Mouse (Mus musculus) stomach, embryonic 16.5 days (tissue): ENCODE results near the gene Zzef1. TPM values are rescaled to one million over a fixed set of nuclear protein-coding genes. Genes with fewer than 3 reads are reported as not detected.

Source experiments
- ATAC-seq: fragments of 200-750 bp; cut with Nextera tagmentation; 2 replicates; pipeline ENCODE4 v1.8.0; 2017; ENCODE audit warnings: moderate number of reproducible peaks, moderate TSS enrichment; ENCODE audit not compliant: insufficient read depth, low FRiP score
- H3K27ac ChIP-seq: fragments of 300-500 bp; sonication (generic); 2 replicates; pipeline ENCODE4 v1.5.1; 2014; ENCODE audit warnings: low read length
- H3K27me3 ChIP-seq: fragments of 300-500 bp; sonication (generic); 2 replicates; pipeline ENCODE4 v1.6.1; 2014; ENCODE audit warnings: low read length, control low read depth, mixed read lengths; ENCODE audit not compliant: control insufficient read depth, insufficient read depth
- H3K36me3 ChIP-seq: fragments of 300-500 bp; sonication (generic); 2 replicates; pipeline ENCODE4 v1.6.1; 2014; ENCODE audit warnings: low read length; ENCODE audit not compliant: control insufficient read depth, insufficient read depth
- H3K4me1 ChIP-seq: fragments of 300-500 bp; sonication (generic); 2 replicates; pipeline ENCODE4 v1.6.1; 2014; ENCODE audit warnings: low read length, control low read depth, mixed read lengths; ENCODE audit not compliant: control insufficient read depth, insufficient read depth
- H3K4me2 ChIP-seq: fragments of 300-500 bp; sonication (generic); 2 replicates; pipeline ENCODE4 v1.6.1; 2014; ENCODE audit warnings: low read depth, low read length, mixed read lengths
- H3K4me3 ChIP-seq: fragments of 300-500 bp; sonication (generic); replicated peaks from 2 replicates; pipeline ENCODE4 v1.5.1; 2014; ENCODE audit warnings: mild to moderate bottlenecking, low read length
- H3K9ac ChIP-seq: fragments of 300-500 bp; sonication (generic); 2 replicates; pipeline ENCODE4 v1.6.1; 2014; ENCODE audit warnings: low read length
- H3K9me3 ChIP-seq: fragments of 300-500 bp; sonication (generic); replicated peaks from 2 replicates; pipeline ENCODE4 v1.6.1; 2016; ENCODE audit warnings: low read length, control low read depth; ENCODE audit not compliant: control insufficient read depth
- WGBS: fragments of 180-500 bp; shearing (Covaris S2); extraction: QIAGEN DNeasy Blood & Tissue Kit; methylation state at CpG from one replicate; pipeline ENCODE4 v1.1.7; 2014; 5-methylcytosine and 5-hydroxymethylcytosine counted together
- polyA plus RNA-seq: library from polyadenylated mRNA; unstranded; fragments of >200 nt; fragmentation: Nextera tagmentation; extraction: Ambion mirVana; gene quantifications from 2 replicates; pipeline ENCODE4 v1.2.1, GENCODE M21; 2015

Gene Zzef1
- polyA plus RNA-seq, 1 experiment from 2014 or later: 9.5 TPM

DNA sequence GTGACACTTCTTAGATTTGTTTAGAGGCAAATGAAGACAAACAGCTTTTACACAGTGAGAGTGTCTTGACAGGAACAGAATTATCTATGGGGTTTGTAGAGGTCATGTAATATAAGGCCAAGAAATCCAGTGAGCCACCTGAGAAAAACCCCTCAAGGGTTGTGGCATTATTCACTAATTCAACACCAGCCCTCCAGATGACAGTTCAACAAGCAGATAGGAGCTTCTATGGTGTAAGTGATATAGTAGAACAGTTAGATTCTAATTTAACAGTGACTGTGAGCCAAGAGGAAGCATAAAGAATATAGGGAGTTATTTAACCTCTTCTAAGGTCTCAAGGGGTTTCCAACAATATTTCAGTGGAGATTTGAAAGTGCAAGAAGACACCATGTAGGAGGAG is 2.1 kb downstream of the Zzef1 start:
- Histone ChIP-seq H3K27me3 (no peaks in the 10 kb centered on the region), H3K4me3 (no peak overlapping the region), H3K4me2 (no peak overlapping the region), H3K36me3 (no peaks in the 10 kb centered on the region), H3K9me3 (no peaks in the 10 kb centered on the region), H3K4me1 (no peaks in the 10 kb centered on the region), H3K27ac (no peak overlapping the region), H3K9ac (no peak overlapping the region)
- ATAC-seq: no peak

DNA sequence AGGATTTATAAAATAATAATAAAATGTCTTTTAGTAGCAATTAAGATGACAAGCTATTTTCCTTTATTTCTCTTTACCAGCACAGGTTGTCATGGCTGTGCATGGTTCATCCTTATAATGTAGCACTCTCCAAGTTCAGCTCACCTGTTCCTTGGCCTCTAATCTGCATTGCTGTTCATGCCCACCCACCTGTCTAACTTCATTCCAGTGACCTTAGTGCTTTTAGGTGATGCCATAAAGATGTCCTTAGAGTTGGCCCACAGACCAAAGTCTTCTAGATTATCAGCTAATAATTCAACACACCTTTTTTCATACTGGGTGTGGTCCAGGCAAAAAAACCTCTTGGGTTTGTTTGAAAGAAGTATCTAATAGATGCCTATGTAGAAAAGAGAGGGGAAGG is 5.2 kb downstream of the Zzef1 start:
- Histone ChIP-seq H3K4me2 (no peak overlapping the region), H3K27me3 (no peaks in the 10 kb centered on the region), H3K4me1 (no peaks in the 10 kb centered on the region), H3K9me3 (no peaks in the 10 kb centered on the region), H3K9ac (no peak overlapping the region), H3K4me3 (no peak overlapping the region), H3K27ac (no peak overlapping the region), H3K36me3 (no peaks in the 10 kb centered on the region)
- ATAC-seq: no peak

DNA sequence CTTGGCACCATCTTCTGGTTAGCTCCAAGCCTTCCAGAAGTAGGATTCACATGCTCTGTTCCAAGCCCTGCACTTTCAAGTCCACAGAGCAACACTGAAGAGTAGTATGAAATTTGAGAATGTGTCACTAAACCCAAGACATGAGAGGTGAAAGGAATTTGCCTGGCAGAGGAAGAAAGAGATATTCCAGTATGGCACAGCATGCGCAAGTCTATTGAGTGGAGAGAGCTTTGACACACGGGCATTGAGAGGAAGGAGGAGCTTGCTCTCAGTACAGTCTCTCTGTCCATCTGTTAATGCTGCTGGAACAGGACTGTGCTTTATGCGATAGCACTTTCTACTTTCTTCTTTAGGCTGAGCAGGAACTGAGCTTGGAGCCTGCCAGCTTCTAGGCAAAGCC is 7.0 kb downstream of the Zzef1 start:
- no peaks in the 10 kb centered on the region for H3K27me3 ChIP-seq
- H3K27ac ChIP-seq: no peak overlapping the region
- ATAC-seq: no peak
- WGBS: 79% methylated on average over 3 of the region's 3 CpGs
- H3K36me3 ChIP-seq: no peaks in the 10 kb centered on the region
- no peaks in the 10 kb centered on the region for H3K9me3 ChIP-seq
- H3K9ac ChIP-seq: no peak overlapping the region
- no peak overlapping the region for H3K4me2 ChIP-seq
- no peak overlapping the region for H3K4me3 ChIP-seq
- H3K4me1 ChIP-seq: no peaks in the 10 kb centered on the region; the same call in 1 of the 2 replicates

DNA sequence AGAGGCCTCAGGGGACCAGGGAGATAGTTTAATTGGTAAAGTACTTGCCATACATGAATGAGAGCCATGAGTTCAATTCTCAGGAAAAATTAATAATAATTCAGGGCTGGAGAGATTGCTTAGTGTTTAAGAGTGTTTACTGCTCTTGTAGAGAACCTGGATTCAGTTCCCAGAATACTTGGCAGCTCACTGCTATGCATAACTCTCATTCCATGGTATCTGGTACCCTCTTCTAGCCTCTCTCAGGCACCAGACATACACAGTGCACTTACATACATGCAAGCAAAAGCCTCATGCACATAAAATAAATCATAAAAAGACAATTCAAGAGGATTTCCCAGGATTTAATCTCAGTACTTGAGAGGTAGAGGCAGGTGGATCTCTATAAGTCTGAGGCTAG is 8.6 kb downstream of the Zzef1 start:
- Histone ChIP-seq H3K27ac (no peak overlapping the region), H3K9ac (no peak overlapping the region), H3K4me1 (no peaks in the 10 kb centered on the region; the same call in 1 of the 2 replicates), H3K4me2 (no peak overlapping the region), H3K27me3 (no peaks in the 10 kb centered on the region), H3K36me3 (no peaks in the 10 kb centered on the region), H3K9me3 (no peaks in the 10 kb centered on the region), H3K4me3 (no peak overlapping the region)
- ATAC-seq: no peak

DNA sequence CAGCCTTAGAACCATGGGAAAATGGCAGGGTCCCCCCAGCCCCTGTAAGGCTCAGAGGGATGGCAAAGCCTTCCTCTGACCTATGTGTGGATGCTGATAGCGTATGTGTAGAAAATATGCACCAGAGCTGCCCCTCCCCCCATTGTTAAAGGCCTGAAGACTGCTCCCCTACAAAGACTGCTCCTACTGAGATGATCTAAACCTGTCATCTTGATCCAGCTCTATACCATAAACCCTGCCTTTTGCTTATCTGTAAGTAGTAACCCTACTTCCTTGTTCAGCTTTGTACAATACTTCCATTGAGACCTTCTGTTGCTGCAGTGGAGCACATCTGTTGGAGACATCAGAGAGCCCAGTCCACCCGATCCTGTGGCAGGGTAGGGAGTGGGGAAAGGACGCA is 9.2 kb downstream of the Zzef1 start:
- Histone ChIP-seq H3K27me3 (no peaks in the 10 kb centered on the region), H3K4me2 (no peak overlapping the region), H3K4me3 (no peak overlapping the region), H3K27ac (no peak overlapping the region), H3K36me3 (no peaks in the 10 kb centered on the region), H3K4me1 (no peaks in the 10 kb centered on the region; the same call in 1 of the 2 replicates), H3K9me3 (no peaks in the 10 kb centered on the region), H3K9ac (no peak overlapping the region)
- WGBS: 84% methylated on average over 3 of the region's 3 CpGs
- no peak for ATAC-seq

DNA sequence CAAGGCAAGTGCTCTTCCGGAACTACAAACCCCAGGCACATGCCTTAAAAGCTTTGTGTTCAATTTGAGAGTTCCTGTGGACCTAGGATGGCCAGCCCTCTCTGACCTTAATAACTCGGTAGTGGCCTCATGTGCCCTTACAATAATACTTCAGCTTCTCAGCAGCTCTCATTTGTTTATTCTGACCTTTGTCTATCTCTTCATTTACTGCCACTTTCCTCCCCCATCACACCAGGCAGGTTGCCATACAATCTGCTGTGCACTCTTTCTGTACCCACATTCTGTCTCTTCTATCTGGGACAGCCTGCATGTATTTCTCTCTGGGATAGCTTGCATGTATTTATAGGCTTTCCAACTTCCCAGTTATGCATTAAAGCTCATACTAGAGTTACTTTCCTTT is 10.5 kb downstream of the Zzef1 start:
- H3K27me3 ChIP-seq: no peaks in the 10 kb centered on the region
- no peak overlapping the region for H3K4me3 ChIP-seq
- no peaks in the 10 kb centered on the region for H3K36me3 ChIP-seq
- H3K9ac ChIP-seq: no peak overlapping the region
- no peaks in the 10 kb centered on the region for H3K9me3 ChIP-seq
- 61% methylated on average over 2 of the region's 2 CpGs for WGBS
- H3K4me2 ChIP-seq: no peak overlapping the region
- no peak for ATAC-seq
- H3K27ac ChIP-seq: no peak overlapping the region
- H3K4me1 ChIP-seq: no peaks in the 10 kb centered on the region; the same call in 1 of the 2 replicates

DNA sequence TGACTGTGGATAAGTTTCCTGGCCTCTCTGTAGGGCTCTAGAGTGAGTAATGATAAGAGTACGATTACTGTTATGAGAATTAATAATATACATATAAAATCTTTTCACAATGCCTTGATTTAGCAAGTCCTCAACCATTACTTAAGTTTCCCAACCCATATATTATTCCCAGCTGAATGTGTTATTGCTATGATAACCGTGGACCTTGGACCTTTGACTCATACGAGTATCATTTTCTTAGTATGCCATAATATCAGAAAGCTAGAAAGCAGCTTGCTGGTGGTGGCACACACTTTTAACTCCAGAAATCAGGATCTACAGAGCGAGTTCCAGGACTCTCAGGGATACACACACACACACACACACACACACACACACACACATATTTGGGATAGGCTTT is 12.0 kb downstream of the Zzef1 start:
- H3K9ac ChIP-seq: no peak overlapping the region
- no peak overlapping the region for H3K4me3 ChIP-seq
- ATAC-seq: no peak
- no peaks in the 10 kb centered on the region for H3K36me3 ChIP-seq
- H3K27me3 ChIP-seq: no peaks in the 10 kb centered on the region
- H3K4me1 ChIP-seq: no peaks in the 10 kb centered on the region; the same call in 1 of the 2 replicates
- H3K27ac ChIP-seq: no peak overlapping the region
- H3K4me2 ChIP-seq: no peak overlapping the region
- H3K9me3 ChIP-seq: no peaks in the 10 kb centered on the region
- 69% methylated on average over 4 of the region's 4 CpGs for WGBS

DNA sequence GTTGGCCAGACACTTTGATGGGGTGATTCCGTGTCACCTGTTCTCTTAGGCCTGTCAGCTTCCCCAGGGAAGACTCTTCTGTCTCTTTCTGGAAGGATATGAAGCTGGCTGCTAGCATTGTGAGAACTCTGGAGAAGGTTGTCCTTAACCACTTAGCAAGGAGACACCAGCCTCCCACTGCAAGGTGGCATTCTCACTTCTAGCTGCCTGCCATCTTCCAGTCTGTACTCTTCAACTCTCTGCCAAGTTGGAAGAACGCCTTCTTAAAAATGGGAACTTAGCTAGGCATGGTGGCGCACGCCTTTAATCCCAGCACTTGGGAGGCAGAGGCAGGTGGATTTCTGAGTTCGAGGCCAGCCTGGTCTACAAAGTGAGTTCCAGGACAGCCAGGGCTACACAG is 17.7 kb downstream of the Zzef1 start:
- no peak overlapping the region for H3K4me3 ChIP-seq
- H3K27ac ChIP-seq: no peak overlapping the region
- no peaks in the 10 kb centered on the region for H3K36me3 ChIP-seq
- H3K9ac ChIP-seq: no peak overlapping the region
- no peak overlapping the region for H3K4me2 ChIP-seq
- H3K9me3 ChIP-seq: no peaks in the 10 kb centered on the region
- WGBS: 95% methylated on average over 5 of the region's 5 CpGs
- no peaks in the 10 kb centered on the region for H3K27me3 ChIP-seq
- no peak for ATAC-seq
- no peaks in the 10 kb centered on the region for H3K4me1 ChIP-seq

DNA sequence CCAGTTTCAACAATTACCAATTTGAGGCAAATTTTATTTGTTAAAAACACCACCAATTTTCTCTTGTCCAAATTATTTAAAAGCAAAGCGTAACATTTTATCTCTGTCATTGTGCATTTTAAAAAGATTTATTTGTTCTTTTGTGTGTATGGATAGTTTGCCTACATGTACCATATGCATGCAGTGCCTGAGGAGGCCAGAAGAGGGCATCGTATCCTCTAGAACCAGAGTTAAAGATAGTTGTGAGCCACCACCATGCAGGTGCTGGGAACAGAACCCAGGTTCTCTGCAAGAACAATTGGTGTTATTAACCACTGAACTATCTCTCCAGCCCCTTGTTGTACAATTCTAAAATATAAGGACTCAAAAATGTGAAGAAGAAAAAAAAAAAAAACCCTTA is 18.2 kb downstream of the Zzef1 start:
- no peak overlapping the region for H3K4me2 ChIP-seq
- no peak overlapping the region for H3K4me3 ChIP-seq
- H3K36me3 ChIP-seq: peaks cover 3% of the 10 kb centered on the region; the same call in 1 of the 2 replicates
- H3K4me1 ChIP-seq: no peaks in the 10 kb centered on the region
- ATAC-seq: no peak
- 77% methylated on average over 2 of the region's 2 CpGs for WGBS
- no peak overlapping the region for H3K27ac ChIP-seq
- no peak overlapping the region for H3K9ac ChIP-seq
- H3K27me3 ChIP-seq: no peaks in the 10 kb centered on the region
- no peaks in the 10 kb centered on the region for H3K9me3 ChIP-seq

DNA sequence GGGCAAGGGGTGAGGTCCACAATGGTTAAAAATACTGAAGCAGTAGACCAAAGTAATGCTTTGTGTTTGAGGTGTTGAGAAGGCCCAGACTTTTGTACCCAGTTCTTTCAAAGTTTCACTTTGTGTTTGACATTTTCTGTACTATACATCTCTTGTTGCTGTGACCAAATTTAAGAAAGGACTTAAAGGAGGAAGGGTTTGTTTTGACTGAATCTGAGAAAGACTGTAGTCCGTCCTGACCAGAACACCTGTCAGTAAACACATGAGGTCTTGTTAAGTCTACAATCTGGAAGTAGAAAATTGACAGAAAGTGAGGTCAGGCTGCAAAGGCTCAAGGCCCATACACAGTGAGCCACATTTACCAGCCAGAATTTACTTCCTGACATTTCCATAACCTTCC is 20.8 kb downstream of the Zzef1 start:
- Histone ChIP-seq H3K9me3 (no peaks in the 10 kb centered on the region), H3K4me2 (no peak overlapping the region), H3K4me3 (no peak overlapping the region), H3K4me1 (no peaks in the 10 kb centered on the region), H3K36me3 (peaks cover 3% of the 10 kb centered on the region; the same call in 1 of the 2 replicates), H3K27me3 (no peaks in the 10 kb centered on the region), H3K27ac (no peak overlapping the region), H3K9ac (no peak overlapping the region)
- 59% methylated on average over 1 of the region's 1 CpGs for WGBS
- ATAC-seq: no peak
